Mouse (Mus musculus) G1E (cell line): Measurements from ENCODE around the gene Atg7.

Experiments used
- CTCF ChIP-seq: IDR thresholded peaks from 2 replicates; pipeline ENCODE4 v1.5.1; 2012; ENCODE audit warnings: low read depth, low read length, inconsistent platforms, mixed read lengths
- GATA1 ChIP-seq: IDR thresholded peaks from 2 replicates; pipeline ENCODE4 v1.6.1; 2012; ENCODE audit warnings: borderline replicate concordance, low read length, inconsistent platforms, mixed read lengths
- GATA2 ChIP-seq: IDR thresholded peaks from 2 replicates; pipeline ENCODE4 v1.6.1; 2012; ENCODE audit warnings: low read depth, low read length, inconsistent platforms, borderline replicate concordance
- TAL1 ChIP-seq: conservative IDR thresholded peaks from 2 replicates; pipeline ENCODE4 v1.6.1; 2012; ENCODE audit warnings: low read depth, low read length, inconsistent platforms, mixed read lengths

- TF ChIP-seq CTCF (no peak), TAL1 (no peak), GATA1 (no peak), GATA2 (no peak)
These were observed 233.1 kb downstream of the Atg7 start for GRCm38 (mm10) chr6:114876033-114876432.
